Mouse (Mus musculus) retina, adult 2 months (tissue): Measurements from ENCODE around the gene Acss1.

Experiments used
- DNase-seq: peaks from one replicate; pipeline ENCODE4 v3.0.0-alpha.2; 2012; ENCODE audit warnings: low read depth, low spot score

Acss1 gene

GRCm38 (mm10) chr2:150638370-150638733, 29.9 kb downstream of the Acss1 start:
- DNase-seq, result no peak

GRCm38 (mm10) chr2:150637702-150638369, 30.5 kb downstream of the Acss1 start:
- DNase-seq, result no peak

- no peak for DNase-seq
These were observed 32.3 kb downstream of the Acss1 start for GRCm38 (mm10) chr2:150635877-150636446.

- DNase-seq, result no peak
These were observed 39.0 kb downstream of the Acss1 start for GRCm38 (mm10) chr2:150629255-150629654.

- no peak for DNase-seq
These were observed 41.2 kb downstream of the Acss1 start for GRCm38 (mm10) chr2:150627140-150627539.

GRCm38 (mm10) chr2:150624926-150625325, 43.4 kb downstream of the Acss1 start:
- no peak for DNase-seq

GRCm38 (mm10) chr2:150623957-150624356, 44.3 kb downstream of the Acss1 start:
- no peak for DNase-seq

GRCm38 (mm10) chr2:150621698-150622097, 46.6 kb downstream of the Acss1 start:
- no peak for DNase-seq

GRCm38 (mm10) chr2:150610097-150610496, 58.2 kb downstream of the Acss1 start:
- DNase-seq, result no peak

GRCm38 (mm10) chr2:150608872-150609560, 59.3 kb downstream of the Acss1 start:
- DNase-seq, result peak; percentile 46

- DNase-seq, result peak; percentile 93
These were observed 60.1 kb downstream of the Acss1 start, which contains the start of gene Apmap for GRCm38 (mm10) chr2:150608087-150608799. Gene Apmap, minus strand, starts transcription at chr2:150608567.

GRCm38 (mm10) chr2:150607086-150607485, 61.2 kb downstream of the Acss1 start:
- DNase-seq, result no peak

- no peak for DNase-seq
These were observed 63.5 kb downstream of the Acss1 start for GRCm38 (mm10) chr2:150604802-150605201.

GRCm38 (mm10) chr2:150602166-150602565, 66.1 kb downstream of the Acss1 start:
- no peak for DNase-seq

GRCm38 (mm10) chr2:150600263-150600662, 68.0 kb downstream of the Acss1 start:
- DNase-seq, result no peak

- no peak for DNase-seq
These were observed 72.7 kb downstream of the Acss1 start for GRCm38 (mm10) chr2:150595411-150596190.

- no peak for DNase-seq
These were observed 79.2 kb downstream of the Acss1 start for GRCm38 (mm10) chr2:150589076-150589475.

GRCm38 (mm10) chr2:150579628-150580027, 88.7 kb downstream of the Acss1 start:
- DNase-seq, result no peak

- DNase-seq, result no peak
These were observed 89.7 kb downstream of the Acss1 start for GRCm38 (mm10) chr2:150578603-150579002.

- DNase-seq, result no peak
These were observed 92.0 kb downstream of the Acss1 start for GRCm38 (mm10) chr2:150576256-150576655.

GRCm38 (mm10) chr2:150572463-150572862, 95.8 kb downstream of the Acss1 start:
- DNase-seq, result no peak
